Mouse (Mus musculus) thymus, adult 2 months (tissue): ENCODE measurements around the gene Amotl1. TPM values are rescaled to one million over a fixed set of nuclear protein-coding genes. Genes with fewer than 3 reads are reported as not detected.

ENCODE experiments used
- DNase-seq: peaks from one replicate; pipeline ENCODE4 v3.0.0; 2021
- H3K27ac ChIP-seq: fragments of 200-500 bp; 2 replicates; pipeline ENCODE4 v1.5.1; 2012; ENCODE audit warnings: low read length, control low read depth; ENCODE audit not compliant: control insufficient read depth, insufficient read depth
- H3K27me3 ChIP-seq: fragments of 200-500 bp; 2 replicates; pipeline ENCODE4 v1.6.1; 2012; ENCODE audit warnings: mild to moderate bottlenecking, low read length, moderate library complexity, mixed read lengths; ENCODE audit not compliant: control insufficient read depth, insufficient read depth
- H3K36me3 ChIP-seq: fragments of 200-500 bp; 2 replicates; pipeline ENCODE4 v1.6.1; 2012; ENCODE audit warnings: mild to moderate bottlenecking, low read length, moderate library complexity; ENCODE audit not compliant: control insufficient read depth, insufficient read depth
- H3K4me1 ChIP-seq: fragments of 200-500 bp; replicated peaks from 2 replicates; pipeline ENCODE4 v1.6.1; 2012; ENCODE audit warnings: low read length; ENCODE audit not compliant: control insufficient read depth, insufficient read depth
- H3K4me3 ChIP-seq: fragments of 200-500 bp; 2 replicates; pipeline ENCODE4 v1.5.1; 2012; ENCODE audit warnings: mild to moderate bottlenecking, low read length, control low read depth, moderate library complexity; ENCODE audit not compliant: control insufficient read depth, insufficient read depth
- CTCF ChIP-seq: fragments of 200-500 bp; IDR thresholded peaks from 2 replicates; pipeline ENCODE4 v1.5.1; 2012; ENCODE audit warnings: mild to moderate bottlenecking, control low read depth, low read length, moderate library complexity, borderline replicate concordance; ENCODE audit not compliant: control insufficient read depth, poor library complexity, insufficient read depth; ENCODE audit errors: extremely low read depth
- POLR2A ChIP-seq: fragments of 200-500 bp; IDR thresholded peaks from 2 replicates; pipeline ENCODE4 v1.6.1; 2012; ENCODE audit warnings: mild to moderate bottlenecking, low read length, control low read depth, moderate library complexity; ENCODE audit not compliant: control insufficient read depth, poor library complexity, insufficient read depth; ENCODE audit errors: extremely low read depth
- WGBS: fragments of 180-500 bp; shearing (Covaris S2); methylation state at CpG from one replicate; pipeline ENCODE4 v1.1.7; 2018; 5-methylcytosine and 5-hydroxymethylcytosine counted together
- polyA plus RNA-seq: library from polyadenylated mRNA; depleted of rRNA; stranded (reverse); fragments of >200 nt; gene quantifications from 2 replicates; pipeline ENCODE4 v1.2.3, GENCODE M21; 2012

Amotl1 gene
- polyA plus RNA-seq, 1 experiment, result 14.5 TPM

DNA sequence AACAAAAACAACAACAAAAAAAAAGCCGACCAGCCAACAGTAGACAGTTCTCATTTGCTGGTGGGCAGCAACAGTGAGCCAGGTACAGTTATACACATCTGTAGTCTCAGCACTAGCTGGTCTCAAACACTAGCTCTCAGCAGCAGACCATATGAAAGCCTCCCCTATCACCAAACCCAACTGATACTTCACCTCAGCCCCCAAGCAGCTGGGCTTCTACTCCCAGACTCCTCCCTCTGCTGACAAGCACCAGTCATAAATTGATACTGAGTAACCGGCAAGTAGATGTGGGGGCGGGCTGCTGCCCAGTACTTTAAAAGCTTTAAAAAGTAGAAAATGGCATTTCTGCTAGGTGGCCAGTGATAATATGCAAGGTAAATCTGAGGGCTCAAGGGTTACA, 22.0 kb downstream of the Amotl1 start:
- Histone ChIP-seq H3K4me1 (no peaks in the 10 kb centered on the region), H3K4me3 (no peak overlapping the region), H3K27me3 (no peaks in the 10 kb centered on the region), H3K36me3 (no peaks in the 10 kb centered on the region), H3K27ac (no peak overlapping the region)
- WGBS, result 74% methylated on average over 3 of the region's 3 CpGs
- TF ChIP-seq CTCF, result no peak
- no peak for TF ChIP-seq POLR2A
- DNase-seq, result no peak

- no peak for TF ChIP-seq CTCF
- no peak for TF ChIP-seq POLR2A
- Histone ChIP-seq H3K27me3 (peaks cover 8% of the 10 kb centered on the region; the same call in 1 of the 2 replicates), H3K4me3 (no peak overlapping the region), H3K36me3 (no peaks in the 10 kb centered on the region), H3K27ac (no peak overlapping the region), H3K4me1 (no peaks in the 10 kb centered on the region)
- 74% methylated on average over 5 of the region's 5 CpGs for WGBS
- no peak for DNase-seq
Observed at GRCm38 (mm10) chr9:14620107-14620506, 24.7 kb downstream of the Amotl1 start.

DNA sequence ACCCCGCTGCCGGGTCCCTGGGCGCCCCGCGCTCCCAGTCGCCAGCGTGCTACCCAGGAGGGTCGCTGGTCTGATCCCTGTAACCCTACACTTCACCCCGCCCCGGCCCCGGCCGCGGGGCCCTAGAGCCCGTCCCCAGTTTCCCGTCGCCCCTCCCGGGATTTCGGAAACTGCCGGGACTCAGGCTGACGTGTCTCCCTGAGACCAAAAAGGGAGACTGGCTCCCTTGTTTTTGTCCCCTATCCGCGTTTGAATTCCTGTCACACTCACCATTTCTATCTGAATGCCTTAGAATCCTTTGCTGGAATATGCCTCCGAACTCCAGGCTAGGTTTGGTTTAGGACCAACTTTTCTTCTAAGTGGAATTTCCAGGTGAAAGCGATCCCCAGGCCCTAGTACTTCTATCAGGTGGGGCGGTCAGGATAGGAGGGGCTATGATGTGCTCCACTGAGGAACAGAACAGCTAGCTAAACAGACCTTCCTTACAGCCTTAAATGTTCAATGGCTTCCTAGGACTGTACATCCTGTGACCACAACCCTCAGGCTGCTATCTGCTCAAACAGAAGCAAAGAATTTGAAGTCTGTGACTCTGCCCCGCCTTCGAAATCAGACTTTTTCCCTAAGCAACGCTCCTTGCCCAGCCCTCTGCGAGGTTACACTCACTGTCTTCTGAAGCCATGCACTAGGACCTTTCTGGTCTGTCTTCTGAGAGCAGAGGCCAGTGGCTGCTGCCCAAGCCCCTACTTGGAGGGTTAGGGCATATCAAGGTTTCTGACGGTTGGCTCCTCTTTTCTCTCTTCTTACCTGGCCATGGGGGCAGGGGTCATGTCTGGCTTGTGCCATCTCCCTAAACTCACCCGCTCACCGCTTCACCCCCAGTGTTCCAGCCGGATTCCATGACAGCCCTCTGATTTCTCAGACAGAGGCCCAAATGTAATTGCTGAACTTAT, 29.6 kb downstream of the Amotl1 start:
- Histone ChIP-seq H3K4me1 (no peaks in the 10 kb centered on the region), H3K4me3 (peak overlapping the region; percentile 21; the same call in 1 of the 2 replicates)

GRCm38 (mm10) chr9:14614205-14614930, 30.5 kb downstream of the Amotl1 start:
- no peak for DNase-seq
- H3K27ac ChIP-seq, result peak overlapping the region; percentile 40; the same call in 1 of the 2 replicates
- 6% methylated on average over 50 of the region's 50 CpGs for WGBS
- no peaks in the 10 kb centered on the region for H3K4me1 ChIP-seq
- no peaks in the 10 kb centered on the region for H3K36me3 ChIP-seq
- peaks cover 17% of the 10 kb centered on the region for H3K27me3 ChIP-seq
- TF ChIP-seq CTCF (no peak), POLR2A (no peak)
- H3K4me3 ChIP-seq, result peak overlapping the region; percentile 29

More for the DNA sequence above, 29.6 kb downstream of the Amotl1 start:
- Histone ChIP-seq H3K36me3 (no peaks in the 10 kb centered on the region), H3K27me3 (peaks cover 17% of the 10 kb centered on the region), H3K27ac (no peak overlapping the region)
- TF ChIP-seq CTCF (no peak), POLR2A (no peak)
- WGBS, result 14% methylated on average over 33 of the region's 33 CpGs
- DNase-seq, result no peak

GRCm38 (mm10) chr9:14613308-14614204, 31.3 kb downstream of the Amotl1 start:
- WGBS, result 28% methylated on average over 15 of the region's 15 CpGs
- no peak for DNase-seq
- H3K27ac ChIP-seq, result peak overlapping the region; percentile 40; the same call in 1 of the 2 replicates
- no peaks in the 10 kb centered on the region for H3K4me1 ChIP-seq
- TF ChIP-seq CTCF, result no peak
- TF ChIP-seq POLR2A, result no peak
- peaks cover 17% of the 10 kb centered on the region for H3K27me3 ChIP-seq
- H3K36me3 ChIP-seq, result no peaks in the 10 kb centered on the region
- peak overlapping the region; percentile 29 for H3K4me3 ChIP-seq

GRCm38 (mm10) chr9:14612588-14612987, 32.3 kb downstream of the Amotl1 start:
- no peaks in the 10 kb centered on the region for H3K4me1 ChIP-seq
- peaks cover 17% of the 10 kb centered on the region for H3K27me3 ChIP-seq
- H3K27ac ChIP-seq, result no peak overlapping the region
- H3K4me3 ChIP-seq, result no peak overlapping the region; the same call in 1 of the 2 replicates
- DNase-seq, result no peak
- TF ChIP-seq POLR2A (no peak), CTCF (no peak)
- no peaks in the 10 kb centered on the region for H3K36me3 ChIP-seq
